Mouse (Mus musculus) layer of hippocampus, adult 9-10 months (tissue): ENCODE measurements around the gene Fxyd5.

Source experiments
- DNase-seq: peaks from one replicate; pipeline ENCODE4 v3.0.0; 2022; ENCODE audit warnings: low spot score

Fxyd5 gene

GRCm38 (mm10) chr7:31040281-31041022, 1.8 kb downstream of the Fxyd5 start:
- no peak for DNase-seq

GRCm38 (mm10) chr7:31039011-31039410, 3.3 kb downstream of the Fxyd5 start:
- DNase-seq, result no peak

- DNase-seq, result no peak
These were observed 4.6 kb downstream of the Fxyd5 start for GRCm38 (mm10) chr7:31037675-31038074.

GRCm38 (mm10) chr7:31036917-31037316, 5.4 kb downstream of the Fxyd5 start:
- DNase-seq, result no peak

- DNase-seq, result no peak
These were observed 7.0 kb downstream of the Fxyd5 start for GRCm38 (mm10) chr7:31035291-31035690.

- no peak for DNase-seq
These were observed 7.5 kb downstream of the Fxyd5 start for GRCm38 (mm10) chr7:31034789-31035188.

GRCm38 (mm10) chr7:31033409-31034165, 8.7 kb downstream of the Fxyd5 start:
- no peak for DNase-seq

GRCm38 (mm10) chr7:31031731-31032130, 10.6 kb downstream of the Fxyd5 start:
- DNase-seq, result no peak

- no peak for DNase-seq
These were observed 11.6 kb downstream of the Fxyd5 start for GRCm38 (mm10) chr7:31030717-31031116.

- DNase-seq, result no peak
These were observed 13.7 kb downstream of the Fxyd5 start for GRCm38 (mm10) chr7:31028609-31029008.

- DNase-seq, result peak; percentile 15
These were observed 25.0 kb downstream of the Fxyd5 start for GRCm38 (mm10) chr7:31017104-31017901.

- no peak for DNase-seq
These were observed 29.3 kb downstream of the Fxyd5 start for GRCm38 (mm10) chr7:31012971-31013370.

- no peak for DNase-seq
These were observed 33.4 kb downstream of the Fxyd5 start for GRCm38 (mm10) chr7:31008889-31009288.

- DNase-seq, result no peak
These were observed 34.1 kb downstream of the Fxyd5 start for GRCm38 (mm10) chr7:31008175-31008574.

GRCm38 (mm10) chr7:31007775-31008174, 34.5 kb downstream of the Fxyd5 start:
- DNase-seq, result no peak

- DNase-seq, result no peak
These were observed 39.6 kb downstream of the Fxyd5 start for GRCm38 (mm10) chr7:31002650-31003049.

GRCm38 (mm10) chr7:31000505-31001020, 41.7 kb downstream of the Fxyd5 start:
- no peak for DNase-seq

- no peak for DNase-seq
These were observed 45.8 kb downstream of the Fxyd5 start for GRCm38 (mm10) chr7:30996491-30996890.

GRCm38 (mm10) chr7:30993986-30994385, 48.3 kb downstream of the Fxyd5 start:
- no peak for DNase-seq

- DNase-seq, result no peak
These were observed 50.1 kb downstream of the Fxyd5 start for GRCm38 (mm10) chr7:30992148-30992547.

- no peak for DNase-seq
These were observed 53.6 kb downstream of the Fxyd5 start for GRCm38 (mm10) chr7:30988519-30989162.

- no peak for DNase-seq
These were observed 56.9 kb downstream of the Fxyd5 start for GRCm38 (mm10) chr7:30985357-30985756.
